Mouse (Mus musculus): Measurements from ENCODE around the gene Zbtb43.
A peak's percentile ranks its signal among the peaks of the same experiment; 100 is the strongest.

Gene Zbtb43

DNA sequence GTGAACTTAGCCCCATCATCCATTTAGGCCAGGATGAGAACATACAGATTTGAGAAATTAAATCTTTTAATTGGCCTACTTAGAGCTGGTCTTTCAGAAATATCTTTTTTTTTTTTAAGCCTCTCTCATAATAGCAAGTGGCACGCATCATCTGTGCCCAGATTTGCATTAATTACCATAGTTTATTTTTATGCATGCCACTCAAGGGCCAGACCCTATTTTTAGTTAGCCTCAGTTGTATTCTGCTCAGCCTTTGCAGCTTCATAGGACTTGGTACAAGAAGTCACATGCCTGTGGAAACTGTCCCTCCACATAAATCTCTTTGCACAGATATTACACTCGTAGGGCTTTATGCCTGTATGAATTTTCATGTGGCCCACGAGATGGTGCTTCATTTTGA lies 14.9 kb downstream of the Zbtb43 start:
- no peak for DNase-seq (ENCODE audit: low spot score in 2 of 2)

DNA sequence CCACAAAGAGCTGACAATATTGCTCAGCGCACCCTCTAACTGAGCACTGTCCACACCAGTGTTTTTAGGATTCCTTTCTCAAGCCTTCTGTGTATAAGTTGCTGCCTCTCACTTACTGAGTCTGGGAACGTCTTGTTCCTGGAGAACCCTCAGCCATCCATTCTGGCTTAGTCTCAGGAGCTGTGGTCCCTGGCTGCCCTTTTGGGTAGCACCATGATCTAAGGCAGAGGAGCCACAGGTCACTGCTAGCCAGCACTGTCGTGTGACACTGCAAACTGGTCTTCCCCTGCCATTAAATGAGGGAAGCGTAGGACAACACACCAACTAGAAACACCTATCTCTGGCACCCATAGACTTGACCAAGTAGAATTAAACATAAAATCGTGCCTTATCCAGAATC lies 15.6 kb downstream of the Zbtb43 start:
- DNase-seq (ENCODE audit: low spot score in 2 of 2): no peak

DNA sequence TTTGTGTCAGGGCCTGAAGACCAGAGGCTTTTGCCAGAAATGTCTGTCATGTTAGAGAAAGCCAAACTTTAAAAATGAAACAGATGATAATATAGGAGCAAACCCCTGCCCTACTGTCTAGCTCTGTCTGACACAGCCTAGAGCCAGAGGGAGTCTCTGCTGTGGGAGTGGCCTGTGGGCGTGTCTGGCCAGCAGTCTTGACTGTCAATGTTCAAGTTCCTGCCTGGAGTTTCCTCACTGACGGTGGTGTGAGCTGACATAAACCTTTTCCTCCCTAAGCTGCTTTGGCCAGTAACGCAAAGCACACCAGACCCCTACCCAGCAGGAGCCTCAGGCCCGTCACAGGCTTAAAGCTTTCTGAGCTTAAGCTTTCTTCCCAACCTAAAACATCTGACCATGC lies 16.2 kb downstream of the Zbtb43 start:
- DNase-seq (ENCODE audit: low spot score in 2 of 2): no peak

- no peak for DNase-seq (ENCODE audit: low spot score in 2 of 2)
These were observed 17.1 kb downstream of the Zbtb43 start for GRCm38 (mm10) chr2:33451038-33451978.

GRCm38 (mm10) chr2:33449119-33449873 lies 19.1 kb downstream of the Zbtb43 start:
- no peak for DNase-seq (ENCODE audit: low spot score in 2 of 2)

DNA sequence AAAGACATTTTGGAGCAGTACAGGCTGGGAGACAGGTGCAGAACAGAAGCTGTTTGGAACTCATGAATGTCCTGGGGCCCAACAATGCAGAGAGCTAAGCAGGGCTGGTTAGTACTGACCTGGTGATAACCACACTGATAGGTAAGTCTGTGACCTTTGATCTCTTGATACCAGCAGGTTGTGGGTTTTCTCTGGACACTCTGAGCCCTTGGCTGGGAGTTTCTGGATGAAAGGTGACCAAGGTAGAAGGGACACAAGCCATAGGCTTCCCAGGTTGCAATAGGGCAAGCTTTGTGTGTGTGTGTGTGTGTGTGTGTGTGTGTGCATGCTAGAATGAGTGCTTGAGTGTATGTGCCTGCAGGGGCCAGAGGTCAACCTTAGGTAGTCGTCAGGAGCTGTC lies 21.6 kb downstream of the Zbtb43 start:
- no peak for DNase-seq (ENCODE audit: low spot score in 2 of 2)

DNA sequence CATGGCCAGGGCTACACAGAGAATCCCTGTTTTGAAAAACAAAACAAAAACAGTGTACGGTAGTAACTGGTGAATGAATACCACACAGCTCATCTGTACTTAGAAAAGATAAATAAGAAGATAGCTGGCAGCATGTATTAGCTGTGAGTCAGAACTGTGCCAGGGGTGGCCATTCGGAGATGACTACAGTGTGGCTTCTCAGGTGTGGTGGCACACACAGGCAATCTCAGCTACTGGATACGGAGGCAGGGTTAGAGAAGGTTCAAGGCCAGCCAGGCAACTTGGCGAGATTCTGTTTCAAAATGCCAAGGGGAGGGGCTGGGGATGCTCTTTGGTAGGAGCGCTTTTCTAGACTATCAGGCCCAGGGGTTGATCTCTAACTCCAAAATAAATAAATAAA lies 22.6 kb downstream of the Zbtb43 start:
- DNase-seq (ENCODE audit: low spot score in 2 of 2): no peak

- DNase-seq (ENCODE audit: low spot score in 2 of 2): no peak
These were observed 23.5 kb downstream of the Zbtb43 start for GRCm38 (mm10) chr2:33444862-33445261.

DNA sequence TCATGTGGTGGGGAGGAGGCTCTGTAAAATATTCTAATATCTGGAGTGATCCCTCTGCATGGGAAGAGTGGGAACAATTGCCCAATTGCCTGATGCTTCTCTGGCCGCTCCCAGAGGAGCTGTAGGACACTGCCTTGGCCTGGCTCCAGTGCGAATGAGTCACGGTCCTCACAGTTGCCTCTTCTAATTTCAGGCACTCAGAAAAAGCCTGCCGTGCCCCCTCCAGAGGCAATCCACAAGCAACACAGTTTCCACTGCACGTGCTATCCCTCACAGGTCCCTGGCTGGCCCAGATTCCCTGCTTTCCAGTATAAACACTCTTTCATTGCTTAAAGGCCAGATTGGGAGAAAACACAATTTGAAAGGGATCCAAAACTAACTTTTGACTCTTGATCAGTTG lies 24.0 kb downstream of the Zbtb43 start:
- DNase-seq (ENCODE audit: low spot score in 2 of 2): peak; percentile 69 to 76

- no peak for DNase-seq (ENCODE audit: low spot score in 2 of 2)
These were observed 25.7 kb downstream of the Zbtb43 start for GRCm38 (mm10) chr2:33442701-33443100.

DNA sequence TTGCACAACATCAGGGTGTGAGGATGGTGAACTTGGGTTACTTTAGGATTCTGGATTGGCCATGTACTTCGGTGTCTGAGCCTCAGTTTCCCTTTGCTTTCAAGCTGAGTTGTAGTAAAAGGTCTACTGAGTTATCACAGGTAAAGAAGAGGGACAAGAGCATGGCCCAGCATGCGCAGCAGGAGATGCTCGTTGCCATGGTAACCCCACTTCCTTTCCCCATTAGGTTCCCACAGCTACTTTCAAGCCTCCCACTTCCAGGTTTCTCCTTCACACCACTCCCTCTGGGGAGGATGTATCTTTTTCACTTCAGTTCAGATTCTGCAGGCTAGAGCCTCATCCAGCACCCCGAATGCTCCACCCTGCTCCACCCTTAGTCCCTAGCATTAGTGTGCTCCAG lies 27.5 kb downstream of the Zbtb43 start:
- DNase-seq (ENCODE audit: low spot score in 2 of 2): no peak

GRCm38 (mm10) chr2:33439980-33440670 lies 28.2 kb downstream of the Zbtb43 start:
- no peak for DNase-seq (ENCODE audit: low spot score in 2 of 2)

- no peak for DNase-seq (ENCODE audit: low spot score in 2 of 2)
These were observed 28.9 kb downstream of the Zbtb43 start for GRCm38 (mm10) chr2:33439471-33439881.

GRCm38 (mm10) chr2:33438377-33438776 lies 30.0 kb downstream of the Zbtb43 start:
- DNase-seq (ENCODE audit: low spot score in 2 of 2): no peak

DNA sequence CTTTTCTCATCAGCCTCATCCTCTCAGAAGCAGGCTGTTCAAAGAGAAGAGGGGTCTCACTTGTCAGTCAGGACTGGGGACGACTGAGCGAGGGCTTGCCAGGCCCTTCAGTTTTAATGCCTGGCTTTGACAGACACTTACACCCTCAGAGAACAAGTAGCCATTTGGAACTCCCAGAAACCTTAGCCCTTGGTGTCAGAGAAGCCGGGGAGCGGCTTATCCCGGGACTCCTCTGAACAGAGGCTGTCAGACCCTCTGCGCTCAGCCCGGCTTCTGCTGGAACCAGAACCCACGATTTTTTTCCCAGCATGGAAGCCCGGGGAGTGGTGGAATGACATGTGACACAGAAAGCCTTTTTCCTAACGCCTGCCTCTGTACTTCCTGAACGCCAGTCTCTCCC lies 31.2 kb downstream of the Zbtb43 start:
- DNase-seq (ENCODE audit: low spot score in 2 of 2): no peak

DNA sequence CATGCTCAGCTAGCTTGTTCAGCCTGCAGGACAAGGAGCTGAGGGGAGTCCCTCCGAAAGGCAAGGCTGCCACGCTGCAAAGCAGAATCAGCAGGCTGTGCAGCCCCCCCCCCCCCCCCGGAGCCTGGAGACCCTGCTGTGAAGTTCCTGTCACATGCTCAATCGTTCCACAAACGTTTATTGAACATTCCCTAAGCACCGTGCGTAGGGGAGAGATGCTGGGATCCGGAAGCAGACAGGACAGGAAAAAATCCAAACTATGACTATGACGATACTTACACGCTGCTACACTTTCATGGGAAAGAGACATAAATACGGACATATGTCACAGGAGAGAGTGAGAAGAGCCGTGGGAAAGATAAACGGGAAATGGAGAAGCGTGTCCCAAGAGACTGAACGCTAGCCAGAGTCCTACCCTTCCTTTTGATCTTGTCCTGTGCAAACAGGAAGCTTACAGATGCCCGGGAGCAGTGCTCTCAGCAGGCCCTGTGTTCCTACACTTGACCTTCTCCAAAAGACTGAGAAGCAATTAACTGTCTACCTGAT lies 32.3 kb downstream of the Zbtb43 start:
- no peak for DNase-seq (ENCODE audit: low spot score in 2 of 2)

DNA sequence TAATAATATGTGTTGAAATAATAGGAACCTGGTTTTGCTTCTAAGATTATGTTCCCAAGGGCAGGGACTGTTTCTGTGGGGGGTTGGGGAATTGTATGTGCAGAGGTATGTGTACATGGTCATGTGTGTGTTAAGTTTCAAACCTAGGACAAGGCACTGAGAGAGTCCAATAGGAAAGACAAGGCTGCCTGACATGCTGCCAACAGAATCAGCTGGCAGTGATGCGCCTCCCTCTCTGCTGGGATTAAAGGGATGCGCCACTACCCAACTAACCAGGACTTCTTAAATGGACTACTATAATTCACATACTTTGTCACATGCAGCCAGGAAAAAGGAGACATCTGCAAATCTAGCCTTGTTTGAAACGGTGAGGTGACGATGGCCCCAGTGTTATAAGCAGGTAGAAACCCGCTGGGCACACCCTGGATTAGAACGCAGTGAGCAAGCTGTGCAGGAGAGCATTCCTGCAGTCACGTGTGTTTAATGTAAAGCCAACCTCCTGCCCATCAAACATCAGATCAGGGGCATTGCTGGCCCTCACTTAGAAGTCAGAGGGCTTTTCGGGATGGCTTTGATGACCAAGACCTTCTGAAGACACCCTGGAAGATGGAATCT lies 33.2 kb downstream of the Zbtb43 start:
- no peak for DNase-seq (ENCODE audit: low spot score in 2 of 2)

DNA sequence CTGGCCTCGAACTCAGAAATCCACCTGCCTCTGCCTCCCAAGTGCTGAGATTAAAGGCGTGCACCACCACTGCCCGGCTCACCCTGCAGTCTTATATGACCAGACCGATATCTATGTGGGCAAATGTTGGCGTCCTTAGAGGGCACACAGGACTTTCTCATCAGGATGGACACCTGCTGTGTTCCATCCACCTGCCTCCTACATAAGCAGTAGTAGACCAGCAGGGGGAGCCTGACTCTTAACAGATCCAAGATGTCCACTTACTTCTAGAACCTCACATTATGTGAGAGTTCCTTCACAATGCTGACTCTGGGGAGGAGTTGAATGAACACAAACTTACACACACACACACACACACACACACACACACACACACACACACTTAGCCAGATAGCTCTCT lies 35.5 kb downstream of the Zbtb43 start:
- no peak for DNase-seq (ENCODE audit: low spot score in 2 of 2)

DNA sequence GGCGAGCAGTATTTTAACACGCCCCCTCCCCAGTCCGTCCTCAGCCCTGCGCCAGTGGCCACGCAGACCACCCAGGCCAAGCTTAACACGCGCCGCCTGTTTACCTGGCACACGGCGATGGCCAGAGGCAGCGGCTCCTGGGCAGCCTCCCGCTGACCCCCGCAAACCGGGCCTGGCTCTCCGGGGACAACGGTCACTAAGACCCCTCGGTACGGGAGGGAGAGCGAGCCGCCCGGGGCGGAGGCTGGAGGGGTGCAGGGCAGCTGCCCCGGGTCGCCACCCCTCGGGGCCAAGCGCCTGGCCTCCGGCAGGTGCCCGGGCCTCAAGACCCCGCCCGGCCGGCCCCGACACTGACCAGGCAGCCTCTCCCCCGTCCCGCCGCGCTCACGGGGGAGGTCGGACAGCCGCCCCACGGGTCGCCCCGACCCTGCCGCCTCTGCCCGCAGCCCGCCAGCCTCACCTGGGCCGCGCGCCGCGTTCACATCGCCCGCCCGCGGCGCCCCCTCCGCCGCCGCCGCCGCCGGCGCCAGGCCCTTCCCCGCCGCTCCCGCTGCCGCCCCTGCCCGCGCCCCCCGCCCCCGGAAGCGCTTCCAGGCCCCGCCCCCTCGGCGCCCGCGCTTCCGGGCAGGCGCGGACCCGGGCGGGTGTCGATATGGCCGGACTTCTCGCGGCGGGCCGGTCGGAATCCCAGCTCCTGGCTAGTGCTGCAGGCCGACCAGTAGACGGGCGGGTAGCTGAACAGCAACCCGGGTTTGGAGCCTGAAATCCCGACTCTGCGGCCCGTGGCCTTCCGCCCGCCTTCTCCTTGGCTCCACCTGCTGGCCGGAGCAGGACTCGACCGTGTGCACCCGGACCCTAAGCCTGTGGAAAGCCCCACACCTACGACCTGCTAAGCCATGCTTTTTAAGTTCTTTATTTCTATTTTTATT lies 37.3 kb downstream of the Zbtb43 start, which contains the start of gene Zbtb34:
Gene Zbtb34 (minus strand): TSS at position 554 of the 929 bp plus-strand sequence.
- peak in 1 of 2 experiments; percentile 50 for DNase-seq (ENCODE audit: low spot score in 2 of 2)

- DNase-seq (ENCODE audit: low spot score in 2 of 2): no peak
These were observed 38.1 kb downstream of the Zbtb43 start for GRCm38 (mm10) chr2:33430081-33430770.

Data from frontal cortex, postnatal 25 days (tissue).